Mouse (Mus musculus) layer of hippocampus, postnatal 10 days (tissue): ENCODE results near the gene Cd164l2. TPM values are rescaled to one million over a fixed set of nuclear protein-coding genes. Genes with fewer than 3 reads are reported as not detected.

ENCODE experiments used
- microRNA-seq, 2 experiments: library from miRNA; unstranded; fragments of <30 nt; microRNA quantifications; one replicate each; pipeline ENCODE4 v1.2.0; 2021
- total RNA-seq, 2 experiments: library from RNA; stranded (reverse); gene quantifications; 2 replicates each; pipeline ENCODE4 v1.2.3; 2021

The Cd164l2 gene
- total RNA-seq, 2 experiments from 2014 or later = 3.7 to 4.0 TPM

Small RNAs within 50 kb of the gene (microRNA-seq; reads per million reads assigned to microRNA genes)
- 2.7 to 4.5 reads per million in 2 experiments for gene Mir7017

Other genes with a start within 250 kb of the Cd164l2 start
- under 1 TPM; 0.13 to 0.46 TPM for gene Fgr, start 238.0 kb upstream of the Cd164l2 start, total RNA-seq
- 100 to 1,000 TPM in 1 of 2 experiments, 10 to 100 TPM in 1; 98.1 to 103 TPM for gene Ahdc1, start 200.9 kb upstream of the Cd164l2 start, total RNA-seq
- 10 to 100 TPM; 42.3 to 42.7 TPM for gene Wasf2, start 81.6 kb upstream of the Cd164l2 start, total RNA-seq
- 1 to 10 TPM; 5.0 to 6.0 TPM for gene Gpr3, start 405 bp downstream of the Cd164l2 start, total RNA-seq
- gene Map3k6, start 28.7 kb downstream of the Cd164l2 start, total RNA-seq = 1 to 10 TPM; 4.6 to 5.7 TPM
- gene Sytl1, start 51.0 kb downstream of the Cd164l2 start, total RNA-seq = under 1 TPM; 0.51 to 0.53 TPM
- gene Tmem222, start 65.7 kb downstream of the Cd164l2 start, total RNA-seq = 10 to 100 TPM; 74.9 to 80.1 TPM
- 10 to 100 TPM; 60.5 to 68.6 TPM for gene Wdtc1, start 141.3 kb downstream of the Cd164l2 start, total RNA-seq
- gene Slc9a1, start 157.6 kb downstream of the Cd164l2 start, total RNA-seq = 10 to 100 TPM; 45.5 to 47.4 TPM